Mouse (Mus musculus) liver, embryonic 14.5 days (tissue): ENCODE measurements around the gene Nicn1.

ENCODE experiments used
- CTCF ChIP-seq: IDR thresholded peaks from 2 replicates; pipeline ENCODE4 v1.5.1; 2016; ENCODE audit warnings: antibody characterized with exemption, low read depth, control low read depth
- EP300 ChIP-seq: IDR thresholded peaks from 2 replicates; pipeline ENCODE4 v1.6.1; 2016; ENCODE audit warnings: antibody characterized with exemption, low read depth

DNA sequence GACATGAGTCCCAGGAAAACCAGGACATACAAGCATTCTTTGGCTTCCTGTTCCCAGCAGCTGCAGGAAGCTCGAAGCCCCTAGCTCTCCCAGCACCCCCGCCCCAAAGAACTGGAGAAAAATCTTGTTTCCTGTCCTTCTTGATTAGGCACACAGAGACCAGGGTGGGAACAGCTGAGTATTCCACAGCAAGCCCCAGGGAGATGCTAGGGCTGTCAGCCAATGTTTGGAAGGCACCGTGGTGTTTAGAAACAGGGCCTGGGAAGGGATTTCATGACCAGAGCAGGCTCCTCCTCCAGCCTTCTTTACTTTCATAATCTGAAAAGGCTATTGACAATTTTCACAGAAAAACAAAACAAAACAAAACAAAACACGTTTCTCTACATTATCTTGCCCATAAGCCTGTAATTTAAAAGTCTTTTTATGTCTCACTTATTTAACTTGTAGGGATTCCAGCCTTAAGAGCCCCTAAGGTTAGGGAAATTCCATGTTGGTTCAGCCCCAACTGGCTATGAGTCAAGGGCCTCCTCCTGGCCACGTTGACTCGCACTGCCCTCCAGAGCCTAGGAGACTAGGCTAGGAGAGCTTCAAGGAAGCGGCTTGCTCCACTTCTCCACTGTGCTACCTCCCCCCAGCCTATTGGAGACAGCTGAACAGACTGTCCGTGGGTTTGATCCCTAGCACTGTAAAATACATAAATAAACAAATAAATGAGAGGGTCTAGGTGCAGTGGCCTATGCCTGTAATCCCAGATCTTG is 10.0 kb upstream of the Nicn1 start:
- TF ChIP-seq CTCF (no peak), EP300 (no peak)
